Mouse (Mus musculus) cerebellum, postnatal 10 days (tissue): ENCODE results near the gene Tm4sf19.
"Not testable (repeated sequence)": the region's sequence is repeated elsewhere in the genome, so short reads cannot be mapped to it uniquely, and the experiment has no call there.

Experiments
- DNase-seq, 2 experiments: peaks; one replicate each; pipeline ENCODE4 v3.0.0; 2021; ENCODE audit warnings: mixed read lengths in 2 of 2

Tm4sf19 gene

GRCm38 (mm10) chr16:32431047-32431591 is 30.8 kb downstream of the Tm4sf19 start:
- DNase-seq: no peak

DNA sequence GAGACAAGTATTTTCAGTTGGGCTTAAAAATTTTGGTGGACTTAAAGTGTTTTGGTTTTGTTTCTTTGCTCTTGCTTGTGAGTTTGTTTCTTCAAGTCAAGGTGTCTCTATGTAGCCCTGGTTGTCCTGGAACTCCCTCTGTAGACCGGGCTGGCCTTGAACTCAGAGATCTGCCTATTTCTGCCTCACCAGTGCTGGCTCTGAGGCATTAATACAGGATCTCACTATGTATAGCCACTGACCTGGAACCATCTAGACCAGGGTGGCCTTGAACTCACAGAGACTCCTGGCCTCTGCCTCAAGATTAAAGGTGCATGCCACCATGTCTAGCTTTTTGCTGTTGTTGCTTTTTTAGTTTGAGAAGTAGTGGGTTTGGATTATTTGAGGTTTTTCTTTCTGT is 31.6 kb downstream of the Tm4sf19 start:
- no peak for DNase-seq

- DNase-seq: no peak
Measured at GRCm38 (mm10) chr16:32433138-32433537, 32.8 kb downstream of the Tm4sf19 start.

GRCm38 (mm10) chr16:32434066-32434465 is 33.8 kb downstream of the Tm4sf19 start:
- DNase-seq: no peak

DNA sequence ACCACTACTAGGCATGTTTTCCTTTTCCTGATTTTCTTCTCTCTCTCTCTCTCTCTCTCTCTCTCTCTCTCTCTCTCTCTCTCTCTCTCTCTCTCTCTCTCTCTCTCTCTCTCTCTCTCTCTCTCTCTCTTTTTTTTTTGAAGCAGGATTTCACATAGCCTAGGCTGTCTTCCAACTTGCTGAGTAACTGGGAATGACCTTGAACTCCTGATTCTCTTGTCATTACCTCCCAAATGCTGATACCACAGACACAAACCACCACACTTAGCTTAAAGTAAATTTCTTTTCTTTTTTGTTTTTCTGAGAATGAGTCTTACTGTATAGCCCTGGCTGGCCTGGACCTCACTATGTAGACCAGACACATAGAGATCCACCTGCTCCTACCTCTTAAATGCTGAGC is 34.4 kb downstream of the Tm4sf19 start:
- no peak for DNase-seq

- no peak for DNase-seq
Measured at GRCm38 (mm10) chr16:32436657-32437056, 36.4 kb downstream of the Tm4sf19 start.

DNA sequence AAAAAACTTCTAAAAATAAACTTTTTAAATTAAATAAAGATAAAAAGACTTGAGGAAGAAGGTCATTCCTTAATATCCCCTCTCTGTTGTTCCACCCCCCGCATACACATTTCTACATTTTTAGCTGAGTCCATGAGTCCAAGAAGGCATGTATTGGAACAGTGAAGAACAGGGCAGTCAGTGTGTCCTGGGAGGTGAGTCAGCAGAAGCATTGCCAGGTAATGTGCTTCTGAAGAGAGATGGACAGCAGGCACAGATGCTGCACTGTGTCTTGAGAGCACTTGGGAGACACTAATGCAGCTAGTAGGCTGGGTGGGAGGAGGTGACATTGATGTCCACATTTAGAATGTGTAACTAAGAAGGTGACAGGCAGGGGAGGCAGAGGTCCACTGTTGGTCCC is 37.0 kb downstream of the Tm4sf19 start:
- no peak for DNase-seq

DNA sequence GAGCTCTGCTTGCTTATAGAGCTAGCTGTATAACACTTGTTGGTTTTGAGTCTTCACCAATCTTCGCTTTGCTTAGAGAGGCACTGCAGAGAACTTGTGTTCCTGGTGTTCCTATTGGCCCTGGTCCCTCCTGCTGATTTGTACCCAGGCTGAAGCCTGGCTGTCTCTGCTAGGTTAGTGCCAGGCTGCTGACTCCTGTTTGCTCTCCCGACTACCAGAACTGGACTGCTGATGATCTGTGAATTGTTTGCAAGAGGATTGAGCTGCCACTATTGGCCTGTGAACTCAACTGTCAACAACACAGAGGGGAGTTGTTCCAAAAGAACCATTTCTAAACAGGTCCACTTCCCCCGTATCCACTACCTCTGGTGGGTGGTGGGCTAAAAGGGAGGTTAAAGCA is 41.1 kb downstream of the Tm4sf19 start:
- no peak for DNase-seq

GRCm38 (mm10) chr16:32444615-32445014 is 44.3 kb downstream of the Tm4sf19 start:
- DNase-seq: not testable (repeated sequence)

DNA sequence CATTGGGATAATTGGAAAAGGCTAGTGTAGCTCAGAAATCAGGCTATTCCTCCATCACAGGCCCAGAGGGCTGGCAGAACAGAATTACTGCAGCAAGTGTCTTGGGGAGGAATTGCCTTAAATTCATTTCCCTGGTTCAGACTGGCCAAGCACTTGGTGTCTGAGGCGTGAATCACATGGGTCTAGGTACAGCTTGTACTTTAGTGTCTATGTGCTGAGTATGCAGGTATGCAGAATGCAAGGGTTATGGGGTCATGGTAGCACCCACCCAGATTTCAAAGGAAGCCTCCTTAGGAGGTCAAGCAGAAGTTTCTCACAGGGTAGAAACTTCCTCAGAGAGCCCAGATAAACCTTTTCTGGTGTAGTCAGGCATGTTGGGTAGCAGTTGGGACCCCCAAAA is 45.3 kb downstream of the Tm4sf19 start:
- DNase-seq: no peak

DNA sequence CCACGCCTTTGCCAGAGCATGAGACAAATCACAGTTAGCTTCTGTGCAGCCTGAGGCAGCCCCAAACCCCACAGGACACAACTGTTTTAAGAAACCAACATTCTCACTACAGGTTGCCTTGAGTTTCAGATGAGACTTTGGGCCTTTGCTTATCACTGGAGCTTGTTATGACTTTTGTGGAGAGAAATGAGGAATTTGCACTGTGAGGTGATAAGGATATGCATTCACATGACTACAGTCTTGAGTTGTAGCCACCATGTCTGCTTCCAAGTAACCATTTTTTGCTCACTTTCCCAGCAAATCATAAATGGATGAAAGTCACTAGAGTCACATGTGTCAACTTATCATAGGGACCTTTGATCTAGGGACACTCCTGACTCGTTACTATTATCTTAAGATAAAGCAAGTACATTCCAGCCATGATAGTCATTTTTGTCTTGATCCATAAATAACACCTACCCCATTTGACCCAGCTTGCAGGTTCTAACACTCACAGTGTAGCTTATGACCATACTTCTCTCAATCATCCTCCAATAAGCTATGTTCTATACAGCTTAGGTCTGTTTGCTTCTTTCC is 46.3 kb downstream of the Tm4sf19 start:
- no peak for DNase-seq

DNA sequence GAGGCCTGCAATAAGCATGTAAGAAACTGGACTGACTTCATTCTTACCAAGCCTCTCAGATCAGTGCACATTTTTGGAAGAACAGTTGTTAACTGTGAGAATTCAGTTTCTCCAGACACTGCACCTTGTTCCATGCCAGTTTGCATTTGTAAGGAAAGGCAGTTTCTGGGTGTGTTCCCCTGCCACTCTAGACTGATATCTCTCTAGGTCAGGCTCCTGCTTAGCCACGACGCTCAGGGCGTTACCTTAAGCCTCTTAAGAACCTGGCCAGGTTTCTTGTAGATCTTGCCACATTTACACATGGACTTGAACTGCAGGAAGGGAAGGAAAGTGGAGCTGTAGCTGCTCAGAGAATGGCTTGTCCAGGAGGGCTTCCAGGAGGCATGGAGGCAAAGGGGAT is 49.4 kb downstream of the Tm4sf19 start:
- DNase-seq: no peak

DNA sequence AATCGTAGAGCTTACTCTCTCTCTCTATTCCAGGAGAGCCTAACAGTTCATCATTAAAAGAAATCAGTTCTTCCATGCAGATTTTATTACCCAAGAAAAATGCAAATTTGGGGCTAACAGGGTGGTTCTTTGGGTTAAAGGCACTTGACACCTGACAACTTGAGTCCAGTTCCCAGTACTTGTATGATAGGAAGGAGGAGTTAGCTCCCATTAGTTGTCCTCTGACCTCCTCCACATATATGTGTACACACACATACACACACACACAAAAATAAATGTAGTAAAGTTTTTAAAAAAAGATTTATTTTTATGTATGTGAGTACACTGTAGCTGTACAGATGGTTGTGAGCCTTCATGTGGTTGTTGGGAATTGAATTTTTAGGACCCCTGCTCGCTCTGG is 49.8 kb downstream of the Tm4sf19 start:
- no peak for DNase-seq

DNA sequence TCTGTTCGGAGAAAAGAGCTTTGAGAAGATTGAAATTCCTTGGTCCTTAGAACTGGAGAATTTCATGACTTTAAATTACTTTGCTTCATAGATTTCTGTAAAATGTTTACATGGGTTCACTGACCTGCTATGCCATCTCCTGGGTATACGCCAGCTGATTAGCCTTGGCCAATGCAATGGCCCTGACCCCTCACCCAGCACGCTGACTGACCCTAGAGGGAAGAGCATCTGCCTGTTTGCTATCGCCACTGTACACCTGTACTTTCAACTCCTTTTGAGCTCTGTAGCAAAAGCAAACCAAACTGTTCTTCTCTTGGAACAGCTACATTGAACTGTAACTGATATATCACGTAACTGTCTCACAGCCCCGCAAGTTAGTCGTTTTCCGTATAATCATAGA is 52.8 kb downstream of the Tm4sf19 start:
- DNase-seq: no peak

- DNase-seq: no peak
Measured at GRCm38 (mm10) chr16:32454646-32455045, 54.3 kb downstream of the Tm4sf19 start.

DNA sequence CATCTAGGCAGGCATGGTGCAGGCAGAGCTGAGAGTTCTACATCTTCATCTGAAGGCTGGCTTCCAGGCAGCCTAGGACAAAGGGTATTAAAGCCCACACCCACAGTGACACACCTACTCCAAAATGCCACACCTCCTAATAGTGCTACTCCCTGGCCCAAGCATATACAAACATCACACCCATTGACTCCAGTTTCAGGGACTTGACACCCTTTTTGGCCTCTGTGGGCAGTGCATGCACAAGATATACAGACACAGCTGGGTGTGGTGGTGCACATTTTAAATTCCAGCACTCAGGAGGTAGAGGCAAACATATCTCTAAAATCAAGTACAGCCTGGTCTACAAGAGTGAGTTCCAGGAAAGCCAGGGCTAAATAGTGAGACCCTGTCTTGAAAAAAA is 55.8 kb downstream of the Tm4sf19 start:
- DNase-seq: no peak

DNA sequence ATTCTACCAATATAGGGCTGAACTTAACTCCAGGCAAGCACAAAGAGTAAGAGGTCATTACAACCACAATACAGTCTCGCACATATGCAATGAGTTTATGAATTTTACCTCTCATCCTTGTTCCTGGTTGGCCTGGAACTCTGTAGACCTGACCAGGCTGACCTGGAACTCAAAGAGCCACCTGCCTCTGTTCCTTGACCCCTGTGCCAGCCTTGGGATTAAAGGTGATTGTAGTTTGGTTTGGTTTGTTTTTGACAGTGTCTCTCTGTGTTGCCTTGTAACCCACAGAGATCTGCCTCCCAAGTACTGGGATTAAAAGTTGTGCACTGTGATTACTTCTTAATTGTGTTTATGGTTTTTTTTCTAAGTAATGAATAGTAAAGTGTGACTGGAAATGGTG is 56.5 kb downstream of the Tm4sf19 start:
- DNase-seq: no peak
